15 mouse cellular contexts compared by ENCODE assay signal in genomic region chr8:13203472-13203871, GRCm38 (mm10). TPM values are rescaled to one million over a fixed set of nuclear protein-coding genes. Genes with fewer than 3 reads are reported as not detected.
DNase-seq lines count a peak whose midpoint lies in the region; ATAC-seq lines count a peak whose summit lies in the region.
"Had no signal": no experiment of that assay in that cellular context is flagged by ENCODE, and none has a peak within 500 bp of the region (broad histone marks: within the 10 kb centered on the region; RNA-seq: fewer than 3 reads in every experiment).

No protein-coding gene starts in this region.

- H3K27me3 ChIP-seq in heart, embryonic 10.5 days (ENCODE audit: insufficient read depth, poor library complexity, severe bottlenecking): peaks cover 37% of the 10 kb centered on the region
- peaks cover 17% of the 10 kb centered on the region for H3K27me3 ChIP-seq in liver, embryonic 15.5 days
- H3K27me3 ChIP-seq in forebrain, embryonic 11.5 days (ENCODE audit: control insufficient read depth, insufficient read depth, low read length): peaks cover 15% of the 10 kb centered on the region

- H3K4me1 ChIP-seq in heart, embryonic 10.5 days: peaks cover 65% of the 10 kb centered on the region
- H3K4me1 ChIP-seq in liver, embryonic 15.5 days (replicated peaks): peaks cover 78% of the 10 kb centered on the region
- H3K4me1 ChIP-seq in forebrain, embryonic 11.5 days (replicated peaks; ENCODE audit: control insufficient read depth, insufficient read depth, low read length): peaks cover 5% of the 10 kb centered on the region

- peak overlapping the region; percentile 96 for H3K4me2 ChIP-seq in liver, embryonic 15.5 days
- H3K4me2 ChIP-seq in forebrain, embryonic 11.5 days (ENCODE audit: low read depth, low read length, severe bottlenecking): no peak overlapping the region
- H3K4me2 ChIP-seq: kidney, embryonic 15.5 days; midbrain, embryonic 15.5 days had no signal

- H3K4me3 ChIP-seq in heart, embryonic 10.5 days: no peak overlapping the region
- peak overlapping the region; percentile 75 for H3K4me3 ChIP-seq in liver, embryonic 15.5 days (replicated peaks)
- no peak overlapping the region for H3K4me3 ChIP-seq in forebrain, embryonic 11.5 days (ENCODE audit: low read depth, low read length)
- H3K4me3 ChIP-seq: kidney, embryonic 15.5 days; midbrain, embryonic 15.5 days had no signal

- no peak for DNase-seq in heart, embryonic 10.5 days (ENCODE audit: low spot score)
- no peak for DNase-seq in heart, adult 18-20 months
- peak; percentile 41 for DNase-seq in spleen, adult 12 weeks (ENCODE audit: low spot score)
- no peak for DNase-seq in spleen, adult 18-20 months
- DNase-seq in thymus, postnatal 36 days: peak; percentile 16 to 29
- no peak for DNase-seq in forebrain, embryonic 11.5 days (ENCODE audit: low spot score)
- no peak for DNase-seq in embryo, embryonic 11 days
- DNase-seq: cerebellum, adult 9-11 months; heart, adult 11 months; retina, postnatal 1 day had no signal

- H3K36me3 ChIP-seq in heart, embryonic 10.5 days: peaks cover 9% of the 10 kb centered on the region; the same call in 1 of the 2 replicates
- H3K36me3 ChIP-seq in liver, embryonic 15.5 days (replicated peaks): 0 out of 2 replicates have a peak, but pooled peaks cover 8% of the 10 kb centered on the region
- H3K36me3 ChIP-seq in forebrain, embryonic 11.5 days (ENCODE audit: control insufficient read depth, insufficient read depth, low read length): no peaks in the 10 kb centered on the region
- H3K36me3 ChIP-seq: kidney, embryonic 15.5 days; midbrain, embryonic 15.5 days had no signal

- H3K27ac ChIP-seq in heart, embryonic 10.5 days: peak overlapping the region; percentile 74; the same call in 1 of the 2 replicates
- H3K27ac ChIP-seq in liver, embryonic 15.5 days (replicated peaks): peak overlapping the region; percentile 97
- no peak overlapping the region for H3K27ac ChIP-seq in forebrain, embryonic 11.5 days (ENCODE audit: low read depth, low read length)
- H3K27ac ChIP-seq: kidney, embryonic 15.5 days; midbrain, embryonic 15.5 days had no signal

- WGBS in heart, embryonic 10.5 days: 61% methylated on average over 1 of the region's 1 CpGs
- WGBS in liver, embryonic 15.5 days (ENCODE audit: insufficient replicate concordance): 31% methylated on average over 1 of the region's 1 CpGs
- 66% methylated on average over 1 of the region's 1 CpGs for WGBS in forebrain, embryonic 11.5 days

- no peak for ATAC-seq in liver, embryonic 15.5 days (ENCODE audit: insufficient read depth)
- ATAC-seq in forebrain, embryonic 11.5 days (replicated peaks; ENCODE audit: low FRiP score): no peak
- ATAC-seq: midbrain, embryonic 15.5 days had no signal

- H3K9ac ChIP-seq in liver, embryonic 15.5 days: peak overlapping the region; percentile 66
- H3K9ac ChIP-seq in forebrain, embryonic 11.5 days (ENCODE audit: low read length): no peak overlapping the region
- H3K9ac ChIP-seq: kidney, embryonic 15.5 days; midbrain, embryonic 15.5 days had no signal

- no peaks in the 10 kb centered on the region for H3K9me3 ChIP-seq in heart, embryonic 10.5 days
- H3K9me3 ChIP-seq in liver, embryonic 15.5 days (replicated peaks): no peaks in the 10 kb centered on the region
- no peaks in the 10 kb centered on the region for H3K9me3 ChIP-seq in forebrain, embryonic 11.5 days (ENCODE audit: control insufficient read depth, low read length)
- H3K9me3 ChIP-seq: kidney, embryonic 15.5 days; midbrain, embryonic 15.5 days had no signal

RNA-seq across cellular contexts. Expression of gene Grtp1, which starts 3.1 kb away (rescaled TPM):
- 30.5 and 34.0 TPM in 2 replicates for polyA plus RNA-seq in heart, embryonic 10.5 days (2016; fragmentation: Nextera tagmentation; extraction: Ambion mirVana)
- 1 to 10 TPM; 4.9 to 5.1 TPM for total RNA-seq in heart, adult 18-20 months (2021)
- polyA plus RNA-seq in liver, embryonic 15.5 days (2015; fragmentation: Nextera tagmentation; extraction: Ambion mirVana): 8.2 and 8.7 TPM in 2 replicates
- polyA plus RNA-seq in forebrain, embryonic 11.5 days (2014; fragmentation: Nextera tagmentation; extraction: Ambion mirVana): 18.3 and 21.4 TPM in 2 replicates

RNA-seq across cellular contexts. Expression of gene Lamp1, which starts 44.5 kb away (rescaled TPM):
- 290 and 334 TPM in 2 replicates for polyA plus RNA-seq in heart, embryonic 10.5 days (2016; fragmentation: Nextera tagmentation; extraction: Ambion mirVana)
- total RNA-seq in heart, adult 18-20 months (2021): 100 to 1,000 TPM; 405 to 445 TPM
- 200 and 205 TPM in 2 replicates for polyA plus RNA-seq in liver, embryonic 15.5 days (2015; fragmentation: Nextera tagmentation; extraction: Ambion mirVana)
- polyA plus RNA-seq in forebrain, embryonic 11.5 days (2014; fragmentation: Nextera tagmentation; extraction: Ambion mirVana): 240 and 251 TPM in 2 replicates

RNA-seq across cellular contexts. Expression of gene Adprhl1, which starts 50.5 kb away (rescaled TPM):
- polyA plus RNA-seq in heart, embryonic 10.5 days (2016; fragmentation: Nextera tagmentation; extraction: Ambion mirVana): 49.3 and 117 TPM in 2 replicates
- total RNA-seq in heart, adult 18-20 months (2021): 100 to 1,000 TPM; 577 to 637 TPM
- polyA plus RNA-seq in liver, embryonic 15.5 days (2015; fragmentation: Nextera tagmentation; extraction: Ambion mirVana): 0.85 and 1.1 TPM in 2 replicates
- not detected in 2 replicates for polyA plus RNA-seq in forebrain, embryonic 11.5 days (2014; fragmentation: Nextera tagmentation; extraction: Ambion mirVana)
- polyA plus RNA-seq: limb, embryonic 11.5 days; midbrain, embryonic 15.5 days; testis, adult 2 months had no signal

Comparison
In these comparisons a context has a peak if more than half of its experiments do, and no peak if none do; other contexts are left out.
1. DNase-seq: peak in spleen, adult 12 weeks (single experiment) and thymus, postnatal 36 days (2 of 2); none in heart, embryonic 10.5 days (single experiment), heart, adult 18-20 months (0 of 2), spleen, adult 18-20 months (0 of 2), forebrain, embryonic 11.5 days (single experiment) and embryo, embryonic 11 days (single experiment).
2. RNA of gene Adprhl1, which starts 50.5 kb away (polyA plus RNA-seq): 49.3 to 117 TPM in heart, embryonic 10.5 days; 0.85 to 1.1 TPM in liver, embryonic 15.5 days and not detected in forebrain, embryonic 11.5 days; every median in the first group is over 10 times any median in the second.